Mouse (Mus musculus): Measurements from ENCODE around the gene Enpp7. TPM values are rescaled to one million over a fixed set of nuclear protein-coding genes. Genes with fewer than 3 reads are reported as not detected.

The Enpp7 gene
- total RNA-seq, 2 experiments from 2014 or later, result not detected

- intact Hi-C loops (cut with DNase I; ENCODE audit: low total_unique reads), result loop anchor here (2.0 to 10.0 kb wide), 2 partner anchors 51 to 155 kb away; partner anchors contain the start of gene Cbx4
- DNase-seq, result peak; percentile 87
These were observed 46.0 kb downstream of the Enpp7 start for GRCm38 (mm10) chr11:119033874-119034558.

GRCm38 (mm10) chr11:119034635-119035034 lies 46.6 kb downstream of the Enpp7 start:
- intact Hi-C loops (cut with DNase I; ENCODE audit: low total_unique reads), result loop anchor here (2.0 to 10.0 kb wide), 2 partner anchors 50 to 154 kb away; partner anchors contain the start of gene Cbx4
- no peak for DNase-seq

GRCm38 (mm10) chr11:119035094-119035685 lies 47.2 kb downstream of the Enpp7 start:
- no peak for DNase-seq
- intact Hi-C loops (cut with DNase I; ENCODE audit: low total_unique reads), result loop anchor here (2.0 to 10.0 kb wide), 2 partner anchors 50 to 154 kb away; partner anchors contain the start of gene Cbx4

- intact Hi-C loops (cut with DNase I; ENCODE audit: low total_unique reads), result loop anchor here (2.0 to 10.0 kb wide), 2 partner anchors 49 to 153 kb away; partner anchors contain the start of gene Cbx4
- no peak for DNase-seq
These were observed 47.7 kb downstream of the Enpp7 start for GRCm38 (mm10) chr11:119035686-119036165.

- intact Hi-C loops (cut with DNase I; ENCODE audit: low total_unique reads), result loop anchor here (10.0 kb wide), 1 partner anchor 48 kb away; the partner anchor contains the start of gene Cbx4
- DNase-seq, result no peak
These were observed 48.5 kb downstream of the Enpp7 start for GRCm38 (mm10) chr11:119036447-119036846.

- intact Hi-C loops (cut with DNase I; ENCODE audit: low total_unique reads), result loop anchor here (10.0 kb wide), 1 partner anchor 48 kb away; the partner anchor contains the start of gene Cbx4
- no peak for DNase-seq
These were observed 49.2 kb downstream of the Enpp7 start for GRCm38 (mm10) chr11:119036934-119037779.

- intact Hi-C loops (cut with DNase I; ENCODE audit: low total_unique reads), result loop anchor here (10.0 kb wide), 1 partner anchor 47 kb away; the partner anchor contains the start of gene Cbx4
- no peak for DNase-seq
These were observed 49.9 kb downstream of the Enpp7 start for GRCm38 (mm10) chr11:119037780-119038401.

GRCm38 (mm10) chr11:119038744-119039484 lies 50.9 kb downstream of the Enpp7 start:
- intact Hi-C loops (cut with DNase I; ENCODE audit: low total_unique reads), result loop anchor here (10.0 kb wide), 1 partner anchor 46 kb away; the partner anchor contains the start of gene Cbx4
- DNase-seq, result no peak

- intact Hi-C loops (cut with DNase I; ENCODE audit: low total_unique reads), result loop anchor here (10.0 kb wide), 1 partner anchor 45 kb away; the partner anchor contains the start of gene Cbx4
- DNase-seq, result no peak
These were observed 51.9 kb downstream of the Enpp7 start for GRCm38 (mm10) chr11:119039732-119040512.

- DNase-seq, result peak; percentile 99
- intact Hi-C loops (cut with DNase I; ENCODE audit: low total_unique reads), result no loop called here
These were observed 52.8 kb downstream of the Enpp7 start, which contains the start of gene Cbx8 for GRCm38 (mm10) chr11:119040600-119041324. Gene Cbx8, minus strand, starts transcription at chr11:119040969.

GRCm38 (mm10) chr11:119041325-119041716 lies 53.3 kb downstream of the Enpp7 start:
- no peak for DNase-seq
- intact Hi-C loops (cut with DNase I; ENCODE audit: low total_unique reads), result no loop called here

- intact Hi-C loops (cut with DNase I; ENCODE audit: low total_unique reads), result no loop called here
- DNase-seq, result no peak
These were observed 53.9 kb downstream of the Enpp7 start for GRCm38 (mm10) chr11:119041750-119042465.
